Mouse (Mus musculus): ENCODE measurements at regions not wholly inside any gene's neighbourhood (a gene's known extent, or its start where the extent isn't known, plus 50 kb on each side); places are given as distances from the start of the nearest gene placed in this dataset.

DNA sequence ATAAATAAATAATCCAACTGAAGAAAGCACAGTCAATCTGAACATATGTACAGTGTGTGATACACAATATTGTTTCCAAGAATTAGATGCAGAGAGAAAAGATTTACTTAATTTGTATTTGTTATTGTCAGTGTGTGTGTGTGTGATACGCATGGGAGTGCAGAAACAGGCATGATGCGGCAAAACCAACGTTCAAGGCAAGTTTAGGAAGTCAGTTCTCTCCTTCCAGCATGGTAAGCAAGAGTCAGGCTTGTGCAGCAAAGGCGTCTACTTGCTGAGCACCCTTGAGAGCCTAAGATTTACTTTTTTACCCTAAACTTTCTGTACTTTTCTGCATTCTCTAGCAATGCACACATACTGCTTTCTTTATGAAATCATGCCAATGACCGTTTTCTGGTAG, 102.7 kb upstream of the Sstr4 start:
- TF ChIP-seq EP300 (IDR thresholded peaks at IDR 0.05; ENCODE audit: low read depth in 1 of 2, low read length in 2 of 2) (no peak), SMC3 (IDR thresholded peaks at IDR 0.05; ENCODE audit: low read depth, low read length) (no peak), ZC3H11A (IDR thresholded peaks at IDR 0.05; ENCODE audit: low read depth, low read length) (no peak), NELFE (IDR thresholded peaks at IDR 0.05; ENCODE audit: low read depth, low read length) (no peak), HCFC1 (IDR thresholded peaks at IDR 0.05; ENCODE audit: low read depth, low read length) (no peak), POLR2A (IDR thresholded peaks at IDR 0.05; ENCODE audit: control insufficient read depth in 1 of 2, insufficient read depth in 1 of 2, low read depth in 1 of 2, low read length in 2 of 2, poor library complexity in 1 of 2) (no peak), CHD1 (IDR thresholded peaks at IDR 0.05; ENCODE audit: low read depth, low read length) (no peak), MAZ (IDR thresholded peaks at IDR 0.05; ENCODE audit: low read depth, low read length) (no peak), CTCF (IDR thresholded peaks at IDR 0.05 in 2 of 3, conservative IDR thresholded peaks at IDR 0.05 in 1 of 3; ENCODE audit: control insufficient read depth in 1 of 3, insufficient read depth in 1 of 3, low read depth in 2 of 3, low read length in 3 of 3, poor library complexity in 1 of 3, severe bottlenecking in 1 of 3) (no peak), RCOR1 (IDR thresholded peaks at IDR 0.05; ENCODE audit: low read depth, low read length) (no peak), ETS1 (IDR thresholded peaks at IDR 0.05; ENCODE audit: low read depth, low read length) (no peak), ELF1 (IDR thresholded peaks at IDR 0.05; ENCODE audit: low read depth, low read length) (no peak), SIN3A (IDR thresholded peaks at IDR 0.05; ENCODE audit: low read length) (no peak)
